Mouse (Mus musculus) left cerebral cortex, postnatal 10 days (tissue): ENCODE measurements around the gene Tnrc6c. TPM values are rescaled to one million over a fixed set of nuclear protein-coding genes. Genes with fewer than 3 reads are reported as not detected.

ENCODE experiments used
- DNase-seq, 2 experiments: peaks; one replicate each; pipeline ENCODE4 v3.0.0; 2021 to 2022; ENCODE audit warnings: low spot score in 2 of 2, mixed read lengths in 1 of 2; ENCODE audit errors: extremely low spot score in 1 of 2
- intact Hi-C: fragments of 180-260 bp; cut with DNase I; formaldehyde crosslinking; loops from one replicate; pipeline ENCODE4 v1.15.1; 2025
- total RNA-seq, 2 experiments: library from RNA; stranded (reverse); gene quantifications; 2 replicates each; pipeline ENCODE4 v1.2.3; 2021

Gene Tnrc6c
- total RNA-seq, 2 experiments from 2014 or later = 63.5 to 71.0 TPM

DNA sequence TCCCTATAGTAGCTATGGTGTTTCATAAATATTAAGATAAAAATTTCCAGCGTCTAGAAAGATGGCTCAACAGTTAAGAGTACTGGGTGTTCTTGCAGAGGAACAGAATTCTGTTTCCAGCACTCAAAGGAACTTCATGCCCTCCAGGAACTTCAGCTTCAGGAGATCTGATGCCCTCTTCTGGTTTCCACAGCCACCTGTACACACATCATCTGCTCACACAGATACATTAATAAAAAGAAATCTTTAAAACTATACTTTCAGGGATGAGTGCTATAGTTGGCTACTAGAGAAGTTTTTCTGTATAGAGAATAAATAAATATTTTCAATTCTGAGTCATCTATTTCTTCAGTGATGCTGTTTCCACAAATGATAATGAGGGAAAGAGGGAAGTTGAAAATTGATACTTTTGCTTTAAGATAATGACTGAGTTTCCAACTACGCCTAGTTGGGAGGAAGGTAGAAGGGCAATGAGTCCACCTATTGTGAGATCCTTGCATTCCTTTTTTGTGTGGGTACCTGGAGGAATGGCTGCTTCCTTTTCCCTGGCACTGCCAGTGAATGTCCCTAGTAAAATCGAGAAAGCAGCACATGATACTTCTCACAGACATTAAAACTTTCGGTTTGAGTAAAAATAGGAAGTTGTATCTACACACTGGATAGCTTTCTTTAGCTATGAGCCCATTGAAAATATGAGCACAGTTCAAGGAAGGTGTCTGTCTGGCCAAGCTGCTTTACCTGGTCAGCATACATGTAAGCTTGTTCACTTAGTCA, 9.1 kb downstream of the Tnrc6c start:
- no peak for DNase-seq
- intact Hi-C loops = no loop called here

- intact Hi-C loops = no loop called here
- no peak for DNase-seq
These were observed 9.7 kb downstream of the Tnrc6c start for GRCm38 (mm10) chr11:117663810-117664139.

GRCm38 (mm10) chr11:117665189-117665588, 11.1 kb downstream of the Tnrc6c start:
- DNase-seq = no peak
- intact Hi-C loops = no loop called here

DNA sequence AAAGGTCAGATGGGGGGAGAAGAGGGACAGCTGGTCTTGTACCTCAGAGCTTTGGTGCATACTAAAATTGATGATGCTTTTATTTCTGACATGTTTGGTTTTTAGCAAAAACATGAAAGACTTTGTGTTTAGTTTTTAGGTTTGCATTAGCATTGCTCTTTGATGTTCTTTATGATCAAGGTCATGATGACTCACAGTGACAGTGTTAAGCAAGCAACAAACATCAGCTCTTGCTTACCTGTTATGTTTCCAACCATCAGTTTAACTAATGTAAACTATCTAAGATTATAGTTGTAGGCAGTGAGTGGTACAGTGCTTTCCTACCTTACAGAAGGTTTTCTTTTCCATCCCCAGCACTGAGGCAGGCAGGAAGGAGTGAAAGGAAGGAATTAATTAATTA, 12.5 kb downstream of the Tnrc6c start:
- intact Hi-C loops = no loop called here
- no peak for DNase-seq

DNA sequence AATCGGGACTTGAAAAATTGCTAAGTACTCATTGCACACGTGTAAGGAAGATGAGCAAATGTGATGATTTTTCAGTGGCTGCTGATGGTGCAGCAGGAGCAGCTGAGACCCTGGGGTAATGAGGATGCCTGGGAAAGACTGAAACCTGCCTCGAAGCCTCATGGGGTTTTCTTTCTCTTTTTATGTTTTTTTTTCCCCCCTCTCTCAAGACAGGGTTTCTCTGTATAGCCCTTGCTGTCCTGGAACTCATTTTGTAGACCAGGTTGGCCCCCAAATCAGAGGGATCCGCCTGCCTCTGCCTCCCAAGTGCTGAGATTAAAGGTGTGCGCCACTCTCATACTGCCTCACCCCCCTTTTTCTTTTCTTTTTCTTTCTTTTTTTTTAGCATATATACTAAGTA, 13.1 kb downstream of the Tnrc6c start:
- intact Hi-C loops = no loop called here
- DNase-seq = no peak

DNA sequence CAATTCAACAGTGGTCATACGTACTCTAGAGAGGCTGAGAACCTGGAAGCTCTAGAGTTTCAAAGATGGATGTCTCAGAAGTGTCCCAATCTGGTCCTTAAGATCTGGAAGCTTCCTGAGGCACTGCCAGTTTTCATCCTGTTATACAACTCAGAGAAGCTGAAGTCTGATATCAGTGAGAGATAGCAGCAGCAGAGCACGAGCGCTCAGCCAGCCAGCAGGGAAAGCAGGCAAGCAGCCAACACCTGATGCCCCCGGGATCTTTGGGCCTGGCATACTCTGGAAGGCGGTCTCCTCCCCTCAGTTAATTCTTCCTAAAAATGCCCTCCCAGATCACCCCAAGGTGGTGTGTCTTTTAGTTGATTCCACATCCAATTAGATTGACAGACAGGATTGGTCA, 13.7 kb downstream of the Tnrc6c start:
- intact Hi-C loops = no loop called here
- DNase-seq = peak in 1 of 2 experiments; percentile 28

- no peak for DNase-seq
- intact Hi-C loops = no loop called here
These were observed 17.5 kb downstream of the Tnrc6c start for GRCm38 (mm10) chr11:117671626-117672025.

GRCm38 (mm10) chr11:117674531-117674930, 20.4 kb downstream of the Tnrc6c start:
- no peak for DNase-seq
- intact Hi-C loops = no loop called here

GRCm38 (mm10) chr11:117676649-117677048, 22.6 kb downstream of the Tnrc6c start:
- DNase-seq = no peak
- intact Hi-C loops = no loop called here

- intact Hi-C loops = no loop called here
- DNase-seq = no peak
These were observed 23.0 kb downstream of the Tnrc6c start for GRCm38 (mm10) chr11:117677111-117677510.

- intact Hi-C loops = no loop called here
- no peak for DNase-seq
These were observed 23.5 kb downstream of the Tnrc6c start for GRCm38 (mm10) chr11:117677594-117677993.

GRCm38 (mm10) chr11:117678155-117678554, 24.1 kb downstream of the Tnrc6c start:
- intact Hi-C loops = no loop called here
- no peak for DNase-seq

GRCm38 (mm10) chr11:117678740-117679139, 24.7 kb downstream of the Tnrc6c start:
- intact Hi-C loops = no loop called here
- no peak for DNase-seq

- DNase-seq = no peak
- intact Hi-C loops = no loop called here
These were observed 30.6 kb downstream of the Tnrc6c start for GRCm38 (mm10) chr11:117684640-117685039.

DNA sequence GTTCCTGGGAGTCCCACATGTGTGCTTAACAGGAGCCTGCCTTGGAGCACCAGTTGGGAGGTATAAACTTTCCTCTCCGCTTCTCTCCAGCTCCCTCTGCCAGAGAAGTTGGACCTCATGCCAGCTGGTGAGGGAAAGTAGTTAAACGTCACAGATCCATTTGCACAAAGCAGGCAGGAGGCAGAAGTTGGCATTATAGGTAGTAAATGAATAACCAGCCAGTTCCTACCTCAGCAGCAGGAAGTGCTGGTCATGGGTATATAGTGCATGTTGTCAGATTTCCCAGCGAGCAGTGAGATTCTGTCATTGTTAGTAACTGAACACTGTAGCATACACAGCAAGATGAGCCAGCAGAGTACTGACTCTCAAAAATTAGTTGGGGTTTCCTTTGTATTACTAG, 31.4 kb downstream of the Tnrc6c start:
- peak in 1 of 2 experiments; percentile 22 for DNase-seq
- intact Hi-C loops = no loop called here

GRCm38 (mm10) chr11:117686021-117686420, 31.9 kb downstream of the Tnrc6c start:
- no peak for DNase-seq
- intact Hi-C loops = no loop called here

GRCm38 (mm10) chr11:117688603-117689002, 34.5 kb downstream of the Tnrc6c start:
- DNase-seq = no peak
- intact Hi-C loops = no loop called here

DNA sequence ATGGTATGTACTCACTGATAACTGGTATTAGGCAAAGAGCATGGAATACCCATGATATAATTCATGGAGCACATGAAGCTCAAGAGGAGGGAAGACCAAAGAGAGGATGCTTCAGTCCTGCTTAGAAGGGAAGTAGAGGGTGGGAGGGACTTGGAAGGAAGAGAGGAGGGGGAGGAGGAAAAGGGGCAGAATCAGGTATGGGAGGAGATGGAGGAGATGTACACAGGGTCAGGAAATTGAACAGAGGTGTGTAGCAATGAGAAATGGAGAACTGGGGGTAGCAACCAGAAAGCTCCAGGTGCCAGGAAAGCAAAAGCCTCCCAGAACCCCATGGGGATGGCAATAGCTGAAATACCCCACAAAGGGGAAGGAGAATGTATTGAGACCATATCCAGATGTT, 37.2 kb downstream of the Tnrc6c start:
- no peak for DNase-seq
- intact Hi-C loops = no loop called here

DNA sequence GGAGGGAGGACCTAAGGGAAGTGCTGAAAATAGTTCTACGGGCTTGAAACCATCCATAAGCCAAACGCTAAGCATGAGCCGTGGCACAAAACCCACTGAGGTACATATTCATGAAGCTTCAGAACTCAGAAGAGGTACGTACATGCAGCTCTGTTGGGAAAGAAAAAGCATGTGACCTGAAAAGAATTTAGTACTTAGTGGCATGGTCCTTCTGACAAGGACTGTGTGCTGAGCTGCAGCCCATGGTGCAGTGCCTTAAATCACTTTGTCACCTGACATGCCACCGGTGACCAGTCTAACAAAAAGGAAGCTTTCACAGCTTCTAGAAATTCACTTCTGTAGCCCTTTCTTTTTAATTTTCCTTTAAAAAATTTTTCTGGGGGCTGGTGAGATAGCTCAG, 40.0 kb downstream of the Tnrc6c start:
- intact Hi-C loops = no loop called here
- DNase-seq = no peak

DNA sequence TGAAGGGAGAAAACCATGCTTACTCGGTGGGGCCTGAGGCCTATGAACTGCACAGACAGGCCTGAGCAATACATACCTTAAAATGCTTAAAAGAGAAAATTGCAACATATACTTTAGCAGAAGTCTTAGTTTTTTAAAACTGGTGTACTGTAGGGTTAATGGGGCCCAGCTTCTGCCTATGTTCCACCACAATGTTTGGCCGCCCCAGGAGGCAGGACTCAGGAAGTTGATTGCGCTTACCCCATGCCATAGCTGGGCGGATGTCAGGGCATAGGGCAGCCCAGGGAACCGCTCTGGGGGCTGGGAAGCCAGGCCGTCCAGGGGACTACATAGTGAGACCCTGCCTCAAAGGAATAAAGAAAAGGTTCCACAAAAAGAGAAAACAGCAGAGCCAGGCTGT, 42.5 kb downstream of the Tnrc6c start:
- no peak for DNase-seq
- intact Hi-C loops = no loop called here

GRCm38 (mm10) chr11:117700871-117701270, 46.8 kb downstream of the Tnrc6c start:
- DNase-seq = no peak
- intact Hi-C loops = no loop called here
